Mouse (Mus musculus) thymus, adult 2 months (tissue): ENCODE measurements around the gene Klf13. TPM values are rescaled to one million over a fixed set of nuclear protein-coding genes. Genes with fewer than 3 reads are reported as not detected.

Experiments
- DNase-seq: peaks from one replicate; pipeline ENCODE4 v3.0.0; 2021
- H3K27ac ChIP-seq: fragments of 200-500 bp; 2 replicates; pipeline ENCODE4 v1.5.1; 2012; ENCODE audit warnings: low read length, control low read depth; ENCODE audit not compliant: control insufficient read depth, insufficient read depth
- H3K27me3 ChIP-seq: fragments of 200-500 bp; 2 replicates; pipeline ENCODE4 v1.6.1; 2012; ENCODE audit warnings: mild to moderate bottlenecking, low read length, moderate library complexity, mixed read lengths; ENCODE audit not compliant: control insufficient read depth, insufficient read depth
- H3K36me3 ChIP-seq: fragments of 200-500 bp; 2 replicates; pipeline ENCODE4 v1.6.1; 2012; ENCODE audit warnings: mild to moderate bottlenecking, low read length, moderate library complexity; ENCODE audit not compliant: control insufficient read depth, insufficient read depth
- H3K4me1 ChIP-seq: fragments of 200-500 bp; replicated peaks from 2 replicates; pipeline ENCODE4 v1.6.1; 2012; ENCODE audit warnings: low read length; ENCODE audit not compliant: control insufficient read depth, insufficient read depth
- H3K4me3 ChIP-seq: fragments of 200-500 bp; 2 replicates; pipeline ENCODE4 v1.5.1; 2012; ENCODE audit warnings: mild to moderate bottlenecking, low read length, control low read depth, moderate library complexity; ENCODE audit not compliant: control insufficient read depth, insufficient read depth
- CTCF ChIP-seq: fragments of 200-500 bp; IDR thresholded peaks from 2 replicates; pipeline ENCODE4 v1.5.1; 2012; ENCODE audit warnings: mild to moderate bottlenecking, control low read depth, low read length, moderate library complexity, borderline replicate concordance; ENCODE audit not compliant: control insufficient read depth, poor library complexity, insufficient read depth; ENCODE audit errors: extremely low read depth
- POLR2A ChIP-seq: fragments of 200-500 bp; IDR thresholded peaks from 2 replicates; pipeline ENCODE4 v1.6.1; 2012; ENCODE audit warnings: mild to moderate bottlenecking, low read length, control low read depth, moderate library complexity; ENCODE audit not compliant: control insufficient read depth, poor library complexity, insufficient read depth; ENCODE audit errors: extremely low read depth
- WGBS: fragments of 180-500 bp; shearing (Covaris S2); methylation state at CpG from one replicate; pipeline ENCODE4 v1.1.7; 2018; 5-methylcytosine and 5-hydroxymethylcytosine counted together
- polyA plus RNA-seq: library from polyadenylated mRNA; depleted of rRNA; stranded (reverse); fragments of >200 nt; gene quantifications from 2 replicates; pipeline ENCODE4 v1.2.3, GENCODE M21; 2012

Klf13 gene
- polyA plus RNA-seq, 1 experiment: 172 TPM

GRCm38 (mm10) chr7:63936188-63936985 lies 2.3 kb downstream of the Klf13 start:
- peak; percentile 78 for DNase-seq
- Histone ChIP-seq H3K27me3 (no peaks in the 10 kb centered on the region), H3K27ac (peak overlapping the region; percentile 91), H3K36me3 (no peaks in the 10 kb centered on the region), H3K4me3 (peak overlapping the region; percentile 79), H3K4me1 (peaks cover 39% of the 10 kb centered on the region)
- TF ChIP-seq POLR2A (peak; percentile 53; the same call in 1 of the 2 replicates), CTCF (no peak)
- 2% methylated on average over 34 of the region's 34 CpGs for WGBS

- H3K36me3 ChIP-seq: no peaks in the 10 kb centered on the region
- no peak for DNase-seq
- 44% methylated on average over 8 of the region's 8 CpGs for WGBS
- H3K27me3 ChIP-seq: no peaks in the 10 kb centered on the region
- TF ChIP-seq CTCF: no peak
- no peak for TF ChIP-seq POLR2A
- H3K4me3 ChIP-seq: peak overlapping the region; percentile 79
- peak overlapping the region; percentile 91 for H3K27ac ChIP-seq
- peaks cover 41% of the 10 kb centered on the region for H3K4me1 ChIP-seq
Measured at GRCm38 (mm10) chr7:63935809-63936187, 2.9 kb downstream of the Klf13 start.

- 40% methylated on average over 1 of the region's 1 CpGs for WGBS
- DNase-seq: no peak
- Histone ChIP-seq H3K27me3 (no peaks in the 10 kb centered on the region), H3K36me3 (no peaks in the 10 kb centered on the region), H3K4me3 (peak overlapping the region; percentile 14; the same call in 1 of the 2 replicates), H3K4me1 (peaks cover 34% of the 10 kb centered on the region), H3K27ac (0 out of 2 replicates have a peak overlapping the region, but pooled peaks have one; percentile 4)
- TF ChIP-seq POLR2A: no peak
- no peak for TF ChIP-seq CTCF
Measured at GRCm38 (mm10) chr7:63934530-63934929, 4.2 kb downstream of the Klf13 start.

GRCm38 (mm10) chr7:63933905-63934304 lies 4.8 kb downstream of the Klf13 start:
- no peak overlapping the region for H3K4me3 ChIP-seq
- no peaks in the 10 kb centered on the region for H3K27me3 ChIP-seq
- H3K4me1 ChIP-seq: peaks cover 39% of the 10 kb centered on the region
- no peak for DNase-seq
- 80% methylated on average over 6 of the region's 6 CpGs for WGBS
- no peak for TF ChIP-seq POLR2A
- no peak for TF ChIP-seq CTCF
- H3K27ac ChIP-seq: no peak overlapping the region
- no peaks in the 10 kb centered on the region for H3K36me3 ChIP-seq

GRCm38 (mm10) chr7:63932461-63932860 lies 6.3 kb downstream of the Klf13 start:
- Histone ChIP-seq H3K36me3 (no peaks in the 10 kb centered on the region), H3K4me1 (peaks cover 49% of the 10 kb centered on the region), H3K27ac (no peak overlapping the region), H3K4me3 (no peak overlapping the region), H3K27me3 (no peaks in the 10 kb centered on the region)
- no peak for TF ChIP-seq CTCF
- TF ChIP-seq POLR2A: no peak
- WGBS: 96% methylated on average over 3 of the region's 3 CpGs
- no peak for DNase-seq

GRCm38 (mm10) chr7:63930766-63931165 lies 7.9 kb downstream of the Klf13 start:
- no peak overlapping the region for H3K4me3 ChIP-seq
- peak overlapping the region; percentile 18; the same call in 1 of the 2 replicates for H3K27ac ChIP-seq
- no peaks in the 10 kb centered on the region for H3K27me3 ChIP-seq
- no peak for DNase-seq
- TF ChIP-seq POLR2A (no peak), CTCF (no peak)
- no peaks in the 10 kb centered on the region for H3K36me3 ChIP-seq
- H3K4me1 ChIP-seq: peaks cover 60% of the 10 kb centered on the region
- 95% methylated on average over 5 of the region's 5 CpGs for WGBS

- no peak overlapping the region for H3K4me3 ChIP-seq
- WGBS: 3% methylated on average over 3 of the region's 3 CpGs
- no peaks in the 10 kb centered on the region for H3K36me3 ChIP-seq
- no peaks in the 10 kb centered on the region for H3K27me3 ChIP-seq
- H3K4me1 ChIP-seq: peaks cover 60% of the 10 kb centered on the region
- TF ChIP-seq POLR2A (no peak), CTCF (no peak)
- H3K27ac ChIP-seq: no peak overlapping the region
- peak; percentile 58 for DNase-seq
Measured at GRCm38 (mm10) chr7:63930132-63930531, 8.6 kb downstream of the Klf13 start.
